Mouse (Mus musculus): ENCODE data around the gene Otulinl. TPM values are rescaled to one million over a fixed set of nuclear protein-coding genes. Genes with fewer than 3 reads are reported as not detected.
"Not testable (repeated sequence)": the region's sequence is repeated elsewhere in the genome, so short reads cannot be mapped to it uniquely, and the experiment has no call there.

Otulinl gene
- polyA plus RNA-seq (2015; fragmentation: Nextera tagmentation; extraction: Ambion mirVana): 6.3 and 8.8 TPM in 2 replicates

GRCm38 (mm10) chr15:27681419-27682187, at the start of gene Otulinl:
TSS of gene Otulinl (minus strand) at chr15:27681579.
- ATAC-seq: peak; percentile 100
- Histone ChIP-seq H3K4me1 (peaks cover 9% of the 10 kb centered on the region), H3K27ac (no peak within 1 kb of the TSS; the same call in 1 of the 2 replicates), H3K4me2 (peak within 1 kb of the TSS; percentile 82), H3K27me3 (no peaks in the 10 kb centered on the region; the same call in 1 of the 2 replicates), H3K36me3 (ENCODE audit: poor library complexity, severe bottlenecking) (no peaks in the 10 kb centered on the region), H3K9me3 (replicated peaks) (no peaks in the 10 kb centered on the region), H3K9ac (peak within 1 kb of the TSS; percentile 73), H3K4me3 (peak within 1 kb of the TSS; percentile 64)
- WGBS: 2% methylated on average over 57 of the region's 59 CpGs

- ATAC-seq: no peak
- Histone ChIP-seq H3K9ac (no peak overlapping the region), H3K4me1 (no peaks in the 10 kb centered on the region), H3K27me3 (no peaks in the 10 kb centered on the region), H3K4me2 (no peak overlapping the region), H3K9me3 (replicated peaks) (0 out of 2 replicates have a peak, but pooled peaks cover 4% of the 10 kb centered on the region), H3K36me3 (ENCODE audit: poor library complexity, severe bottlenecking) (peaks cover 7% of the 10 kb centered on the region; the same call in 1 of the 2 replicates), H3K4me3 (no peak overlapping the region), H3K27ac (no peak overlapping the region)
- 91% methylated on average over 6 of the region's 6 CpGs for WGBS
Observed at GRCm38 (mm10) chr15:27726228-27726627, 44.8 kb upstream of the Otulinl start.

GRCm38 (mm10) chr15:27724796-27725680, 43.7 kb upstream of the Otulinl start:
- H3K27ac ChIP-seq: no peak overlapping the region
- H3K36me3 ChIP-seq (ENCODE audit: poor library complexity, severe bottlenecking): peaks cover 4% of the 10 kb centered on the region; the same call in 1 of the 2 replicates
- no peak overlapping the region for H3K4me2 ChIP-seq
- no peak for ATAC-seq
- 0 out of 2 replicates have a peak, but pooled peaks cover 4% of the 10 kb centered on the region for H3K9me3 ChIP-seq (replicated peaks)
- WGBS: 89% methylated on average over 9 of the region's 9 CpGs
- no peaks in the 10 kb centered on the region for H3K4me1 ChIP-seq
- no peak overlapping the region for H3K9ac ChIP-seq
- no peak overlapping the region for H3K4me3 ChIP-seq
- no peaks in the 10 kb centered on the region for H3K27me3 ChIP-seq

GRCm38 (mm10) chr15:27724298-27724697, 42.9 kb upstream of the Otulinl start:
- Histone ChIP-seq H3K27me3 (no peaks in the 10 kb centered on the region), H3K4me1 (no peaks in the 10 kb centered on the region), H3K9ac (no peak overlapping the region), H3K9me3 (replicated peaks) (0 out of 2 replicates have a peak, but pooled peaks cover 4% of the 10 kb centered on the region), H3K4me3 (no peak overlapping the region), H3K36me3 (ENCODE audit: poor library complexity, severe bottlenecking) (no peaks in the 10 kb centered on the region), H3K4me2 (no peak overlapping the region), H3K27ac (no peak overlapping the region)
- 83% methylated on average over 6 of the region's 6 CpGs for WGBS
- no peak for ATAC-seq

- H3K36me3 ChIP-seq (ENCODE audit: poor library complexity, severe bottlenecking): no peaks in the 10 kb centered on the region
- no peak overlapping the region for H3K4me3 ChIP-seq
- no peaks in the 10 kb centered on the region for H3K4me1 ChIP-seq
- H3K9ac ChIP-seq: no peak overlapping the region
- H3K9me3 ChIP-seq (replicated peaks): 0 out of 2 replicates have a peak, but pooled peaks cover 4% of the 10 kb centered on the region
- WGBS: 61% methylated on average over 6 of the region's 6 CpGs
- H3K27ac ChIP-seq: no peak overlapping the region
- H3K4me2 ChIP-seq: no peak overlapping the region
- ATAC-seq: no peak
- no peaks in the 10 kb centered on the region for H3K27me3 ChIP-seq
Observed at GRCm38 (mm10) chr15:27723746-27724145, 42.4 kb upstream of the Otulinl start.

GRCm38 (mm10) chr15:27720297-27720696, 38.9 kb upstream of the Otulinl start:
- not testable (repeated sequence) for H3K27ac ChIP-seq; H3K4me1 ChIP-seq; H3K4me2 ChIP-seq; H3K4me3 ChIP-seq; H3K9ac ChIP-seq; H3K27me3 ChIP-seq; H3K36me3 ChIP-seq (ENCODE audit: poor library complexity, severe bottlenecking); H3K9me3 ChIP-seq (replicated peaks); ATAC-seq
- WGBS: 90% methylated on average over 8 of the region's 8 CpGs

GRCm38 (mm10) chr15:27718668-27719067, 37.3 kb upstream of the Otulinl start:
- H3K27me3 ChIP-seq: no peaks in the 10 kb centered on the region
- H3K9ac ChIP-seq: no peak overlapping the region
- no peaks in the 10 kb centered on the region for H3K36me3 ChIP-seq (ENCODE audit: poor library complexity, severe bottlenecking)
- no peak overlapping the region for H3K4me2 ChIP-seq
- ATAC-seq: no peak
- no peak overlapping the region for H3K4me3 ChIP-seq
- 82% methylated on average over 7 of the region's 7 CpGs for WGBS
- no peak overlapping the region for H3K27ac ChIP-seq
- H3K9me3 ChIP-seq (replicated peaks): 0 out of 2 replicates have a peak, but pooled peaks cover 4% of the 10 kb centered on the region
- no peaks in the 10 kb centered on the region for H3K4me1 ChIP-seq

- no peaks in the 10 kb centered on the region for H3K9me3 ChIP-seq (replicated peaks)
- H3K4me3 ChIP-seq: no peak overlapping the region
- no peaks in the 10 kb centered on the region for H3K4me1 ChIP-seq
- H3K9ac ChIP-seq: no peak overlapping the region
- H3K36me3 ChIP-seq (ENCODE audit: poor library complexity, severe bottlenecking): no peaks in the 10 kb centered on the region
- H3K4me2 ChIP-seq: no peak overlapping the region
- no peaks in the 10 kb centered on the region for H3K27me3 ChIP-seq
- H3K27ac ChIP-seq: no peak overlapping the region
- peak; percentile 61; the same call in 1 of the 2 replicates for ATAC-seq
- 17% methylated on average over 3 of the region's 3 CpGs for WGBS
Observed at GRCm38 (mm10) chr15:27715331-27715730, 34.0 kb upstream of the Otulinl start.

GRCm38 (mm10) chr15:27710698-27711097, 29.3 kb upstream of the Otulinl start:
- no peak for ATAC-seq
- no peak overlapping the region for H3K4me2 ChIP-seq
- no peaks in the 10 kb centered on the region for H3K36me3 ChIP-seq (ENCODE audit: poor library complexity, severe bottlenecking)
- no peak overlapping the region for H3K9ac ChIP-seq
- no peak overlapping the region for H3K4me3 ChIP-seq
- no peaks in the 10 kb centered on the region for H3K4me1 ChIP-seq
- WGBS: 87% methylated on average over 9 of the region's 9 CpGs
- H3K27ac ChIP-seq: no peak overlapping the region
- H3K9me3 ChIP-seq (replicated peaks): no peaks in the 10 kb centered on the region
- no peaks in the 10 kb centered on the region for H3K27me3 ChIP-seq

GRCm38 (mm10) chr15:27708968-27709612, 27.7 kb upstream of the Otulinl start:
- Histone ChIP-seq H3K4me3 (no peak overlapping the region), H3K9ac (no peak overlapping the region), H3K36me3 (ENCODE audit: poor library complexity, severe bottlenecking) (no peaks in the 10 kb centered on the region), H3K4me2 (no peak overlapping the region), H3K4me1 (no peaks in the 10 kb centered on the region), H3K27me3 (no peaks in the 10 kb centered on the region), H3K27ac (no peak overlapping the region), H3K9me3 (replicated peaks) (no peaks in the 10 kb centered on the region)
- no peak for ATAC-seq
- 91% methylated on average over 7 of the region's 7 CpGs for WGBS

- no peak overlapping the region for H3K4me3 ChIP-seq
- 0 out of 2 replicates have a peak, but pooled peaks cover under 1% of the 10 kb centered on the region for H3K4me1 ChIP-seq
- H3K27me3 ChIP-seq: no peaks in the 10 kb centered on the region
- no peaks in the 10 kb centered on the region for H3K9me3 ChIP-seq (replicated peaks)
- no peak overlapping the region for H3K9ac ChIP-seq
- ATAC-seq: no peak
- 76% methylated on average over 3 of the region's 3 CpGs for WGBS
- H3K27ac ChIP-seq: no peak overlapping the region
- no peak overlapping the region for H3K4me2 ChIP-seq
- no peaks in the 10 kb centered on the region for H3K36me3 ChIP-seq (ENCODE audit: poor library complexity, severe bottlenecking)
Observed at GRCm38 (mm10) chr15:27708499-27708898, 27.1 kb upstream of the Otulinl start.

GRCm38 (mm10) chr15:27702972-27703313, 21.6 kb upstream of the Otulinl start:
- no CpG with 5 or more reads among the region's 1 CpGs for WGBS
- no peak overlapping the region for H3K27ac ChIP-seq
- no peaks in the 10 kb centered on the region for H3K27me3 ChIP-seq
- no peaks in the 10 kb centered on the region for H3K36me3 ChIP-seq (ENCODE audit: poor library complexity, severe bottlenecking)
- H3K4me2 ChIP-seq: no peak overlapping the region
- no peak overlapping the region for H3K9ac ChIP-seq
- H3K9me3 ChIP-seq (replicated peaks): no peaks in the 10 kb centered on the region
- no peak for ATAC-seq
- H3K4me1 ChIP-seq: peaks cover 14% of the 10 kb centered on the region
- no peak overlapping the region for H3K4me3 ChIP-seq
